In genomic region chr12:104925035-104925434, GRCm38 (mm10) we compare ENCODE assay signal across 21 mouse cellular contexts.
A peak's percentile ranks its signal among the peaks of the same experiment; 100 is the strongest.
DNase-seq lines count a peak whose midpoint lies in the region; ATAC-seq and TF ChIP-seq lines count a peak whose summit lies in the region.
"Had no signal": no experiment of that assay in that cellular context is flagged by ENCODE, and none has a peak within 500 bp of the region (broad histone marks: within the 10 kb centered on the region; RNA-seq: fewer than 3 reads in every experiment).

No protein-coding gene starts in this region.

- no peak overlapping the region for H3K4me3 ChIP-seq in embryonic facial prominence, embryonic 14.5 days (ENCODE audit: low read depth, low read length)
- H3K4me3 ChIP-seq in embryonic facial prominence, embryonic 10.5 days = no peak overlapping the region
- no peak overlapping the region for H3K4me3 ChIP-seq in left cerebral cortex, adult 2 months
- H3K4me3 ChIP-seq in forebrain, embryonic 15.5 days = no peak overlapping the region
- no peak overlapping the region for H3K4me3 ChIP-seq in midbrain, embryonic 14.5 days (replicated peaks; ENCODE audit: low read depth, low read length)
- H3K4me3 ChIP-seq: heart, embryonic 12.5 days; limb, embryonic 15.5 days; liver, embryonic 15.5 days; neural tube, embryonic 13.5 days; stomach, embryonic 15.5 days had no signal

- H3K27ac ChIP-seq in embryonic facial prominence, embryonic 14.5 days (replicated peaks; ENCODE audit: low read depth, low read length) = 0 out of 2 replicates have a peak overlapping the region, but pooled peaks have one; percentile 2
- H3K27ac ChIP-seq in embryonic facial prominence, embryonic 10.5 days (replicated peaks) = no peak overlapping the region
- peak overlapping the region; percentile 63 for H3K27ac ChIP-seq in left cerebral cortex, adult 2 months
- peak overlapping the region; percentile 58 for H3K27ac ChIP-seq in forebrain, embryonic 15.5 days (replicated peaks)
- H3K27ac ChIP-seq in midbrain, embryonic 14.5 days (replicated peaks; ENCODE audit: low read depth, low read length) = peak overlapping the region; percentile 58
- H3K27ac ChIP-seq: liver, embryonic 15.5 days; neural tube, embryonic 13.5 days had no signal

- H3K4me1 ChIP-seq in embryonic facial prominence, embryonic 14.5 days (ENCODE audit: control insufficient read depth, insufficient read depth, low read length) = peaks cover 11% of the 10 kb centered on the region; the same call in 1 of the 2 replicates
- H3K4me1 ChIP-seq in embryonic facial prominence, embryonic 10.5 days = peaks cover 39% of the 10 kb centered on the region
- H3K4me1 ChIP-seq in forebrain, embryonic 15.5 days = peaks cover 26% of the 10 kb centered on the region
- peaks cover 21% of the 10 kb centered on the region for H3K4me1 ChIP-seq in midbrain, embryonic 14.5 days (ENCODE audit: control insufficient read depth, insufficient read depth, low read length)
- H3K4me1 ChIP-seq: heart, embryonic 12.5 days; liver, embryonic 15.5 days had no signal

- ATAC-seq in embryonic facial prominence, embryonic 14.5 days (ENCODE audit: low read depth) = no peak
- no peak for ATAC-seq in forebrain, embryonic 15.5 days (replicated peaks)
- ATAC-seq in midbrain, embryonic 14.5 days (ENCODE audit: low FRiP score, low TSS enrichment) = no peak

- DNase-seq in embryonic facial prominence, embryonic 14.5 days (ENCODE audit: low spot score) = no peak
- DNase-seq in embryonic facial prominence, embryonic 10.5 days (ENCODE audit: low spot score) = no peak
- no peak for DNase-seq in left cerebral cortex, adult 2 months (ENCODE audit: extremely low spot score in 1 of 2, low spot score in 2 of 2)
- no peak for DNase-seq in left cerebral cortex, postnatal 36 days (ENCODE audit: low spot score in 2 of 2)
- DNase-seq in midbrain, embryonic 14.5 days = peak; percentile 50
- DNase-seq in lung, postnatal 4 days = no peak
- no peak for DNase-seq in right cerebral cortex, adult 18-20 months
- DNase-seq: adrenal gland, postnatal 10 days; cerebellum, adult 11-12 months; cerebellum, postnatal 14 days; embryo, embryonic 11 days; gastrocnemius, postnatal 10 days; heart, adult 11 months; kidney, postnatal 36 days; thymus, adult 2 months had no signal

- intact Hi-C loops in left cerebral cortex, adult 2 months (cut with DNase I) = no loop called here
- intact Hi-C loops in left cerebral cortex, postnatal 36 days (cut with DNase I) = no loop called here

- H3K9ac ChIP-seq in embryonic facial prominence, embryonic 14.5 days (ENCODE audit: low read depth, low read length) = no peak overlapping the region
- no peak overlapping the region for H3K9ac ChIP-seq in forebrain, embryonic 15.5 days (replicated peaks)
- no peak overlapping the region for H3K9ac ChIP-seq in midbrain, embryonic 14.5 days (replicated peaks; ENCODE audit: low read length)
- H3K9ac ChIP-seq: heart, embryonic 12.5 days; limb, embryonic 15.5 days; liver, embryonic 15.5 days; neural tube, embryonic 13.5 days; stomach, embryonic 15.5 days had no signal

- WGBS in embryonic facial prominence, embryonic 14.5 days = 73% methylated on average over 5 of the region's 5 CpGs
- 89% methylated on average over 5 of the region's 5 CpGs for whole genome bisulfite sequencing in embryonic facial prominence, embryonic 10.5 days
- 75% methylated on average over 5 of the region's 5 CpGs for WGBS in forebrain, embryonic 15.5 days
- 54% methylated on average over 5 of the region's 5 CpGs for WGBS in midbrain, embryonic 14.5 days

- H3K9me3 ChIP-seq in embryonic facial prominence, embryonic 14.5 days (ENCODE audit: control insufficient read depth, low read length) = no peaks in the 10 kb centered on the region
- no peaks in the 10 kb centered on the region for H3K9me3 ChIP-seq in embryonic facial prominence, embryonic 10.5 days
- no peaks in the 10 kb centered on the region for H3K9me3 ChIP-seq in forebrain, embryonic 15.5 days
- no peaks in the 10 kb centered on the region for H3K9me3 ChIP-seq in midbrain, embryonic 14.5 days (ENCODE audit: control insufficient read depth, low read length)
- H3K9me3 ChIP-seq: heart, embryonic 12.5 days; limb, embryonic 15.5 days; liver, embryonic 15.5 days; neural tube, embryonic 13.5 days; stomach, embryonic 15.5 days had no signal

- H3K27me3 ChIP-seq in embryonic facial prominence, embryonic 14.5 days (replicated peaks; ENCODE audit: control insufficient read depth, insufficient read depth, low read length) = no peaks in the 10 kb centered on the region
- H3K27me3 ChIP-seq in embryonic facial prominence, embryonic 10.5 days (replicated peaks; ENCODE audit: low read depth, poor library complexity, severe bottlenecking) = no peaks in the 10 kb centered on the region; the same call in 1 of the 2 replicates
- no peaks in the 10 kb centered on the region for H3K27me3 ChIP-seq in forebrain, embryonic 15.5 days
- H3K27me3 ChIP-seq in midbrain, embryonic 14.5 days (ENCODE audit: control insufficient read depth, insufficient read depth, low read length) = no peaks in the 10 kb centered on the region
- H3K27me3 ChIP-seq: liver, embryonic 15.5 days; neural tube, embryonic 13.5 days; stomach, embryonic 15.5 days had no signal

- no peaks in the 10 kb centered on the region for H3K36me3 ChIP-seq in embryonic facial prominence, embryonic 14.5 days (ENCODE audit: control insufficient read depth, insufficient read depth, low read length)
- H3K36me3 ChIP-seq in embryonic facial prominence, embryonic 10.5 days (replicated peaks) = no peaks in the 10 kb centered on the region
- H3K36me3 ChIP-seq in forebrain, embryonic 15.5 days = no peaks in the 10 kb centered on the region
- no peaks in the 10 kb centered on the region for H3K36me3 ChIP-seq in midbrain, embryonic 14.5 days (ENCODE audit: control insufficient read depth, insufficient read depth, low read length)
- H3K36me3 ChIP-seq: heart, embryonic 12.5 days; limb, embryonic 15.5 days; liver, embryonic 15.5 days; neural tube, embryonic 13.5 days; stomach, embryonic 15.5 days had no signal

- TF ChIP-seq CTCF in left cerebral cortex, adult 2 months (IDR thresholded peaks at IDR 0.05) = no peak

- no peak overlapping the region for H3K4me2 ChIP-seq in embryonic facial prominence, embryonic 14.5 days (ENCODE audit: low read depth, low read length)
- H3K4me2 ChIP-seq in forebrain, embryonic 15.5 days (replicated peaks) = no peak overlapping the region
- no peak overlapping the region for H3K4me2 ChIP-seq in midbrain, embryonic 14.5 days (ENCODE audit: low read length)
- H3K4me2 ChIP-seq: heart, embryonic 12.5 days; limb, embryonic 15.5 days; liver, embryonic 15.5 days; neural tube, embryonic 13.5 days; stomach, embryonic 15.5 days had no signal
